Mouse (Mus musculus) left cerebral cortex, adult 9 months (tissue): Measurements from ENCODE around the gene Fbln7.

ENCODE experiments used
- DNase-seq, 2 experiments: peaks; one replicate each; pipeline ENCODE4 v3.0.0; 2022; ENCODE audit warnings: low spot score in 2 of 2

Fbln7 gene

DNA sequence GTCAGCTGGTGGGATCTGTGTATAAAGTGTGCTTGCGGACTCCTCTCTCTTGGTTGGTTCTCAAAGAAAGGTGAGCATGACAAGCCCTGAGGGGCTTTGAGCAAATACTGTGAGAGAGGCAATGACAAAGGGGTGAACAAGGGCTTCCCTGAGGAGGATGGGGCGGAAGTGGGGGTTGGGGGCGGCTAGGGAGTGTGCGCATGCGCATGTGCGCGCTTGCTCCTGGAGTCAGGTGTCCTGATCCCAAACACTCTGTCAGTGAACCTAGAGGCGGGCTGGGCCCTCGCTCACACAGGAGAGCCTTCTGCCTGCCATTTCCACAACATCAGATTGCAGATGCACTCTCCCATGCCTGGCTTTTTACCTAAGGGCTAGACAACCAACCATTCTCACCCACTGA lies 9.5 kb downstream of the Fbln7 start:
- no peak for DNase-seq

GRCm38 (mm10) chr2:128875526-128875925 lies 12.7 kb downstream of the Fbln7 start:
- no peak for DNase-seq

GRCm38 (mm10) chr2:128881236-128881635 lies 18.5 kb downstream of the Fbln7 start:
- DNase-seq, result no peak

DNA sequence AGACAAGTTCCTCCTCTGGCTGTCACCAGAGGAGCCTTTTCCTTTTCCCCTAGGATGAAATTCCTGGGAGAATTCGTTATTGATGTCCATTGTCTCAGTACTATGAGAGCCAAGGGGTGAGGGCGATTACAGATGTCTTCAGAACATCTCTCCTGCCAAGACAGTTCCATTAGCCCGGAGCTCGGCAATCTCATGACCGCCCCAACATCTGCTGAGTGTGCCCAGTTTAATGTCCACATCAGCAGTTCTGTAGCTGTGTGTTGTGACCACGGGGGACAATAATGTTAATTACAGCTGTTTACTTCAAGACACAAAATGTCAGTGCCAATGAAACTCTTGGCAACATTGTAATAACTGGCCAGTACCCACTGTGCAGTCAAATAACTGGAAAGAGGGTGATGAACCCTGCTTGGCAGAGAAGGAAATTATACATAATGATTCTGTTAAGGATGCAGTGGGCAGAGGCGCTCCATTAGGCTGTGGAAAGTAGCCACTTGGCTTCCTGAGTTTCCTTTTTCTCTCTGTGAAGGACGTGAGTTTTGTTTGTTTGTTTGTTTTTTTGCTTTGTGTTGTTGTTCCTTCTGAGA lies 22.5 kb downstream of the Fbln7 start:
- no peak for DNase-seq

DNA sequence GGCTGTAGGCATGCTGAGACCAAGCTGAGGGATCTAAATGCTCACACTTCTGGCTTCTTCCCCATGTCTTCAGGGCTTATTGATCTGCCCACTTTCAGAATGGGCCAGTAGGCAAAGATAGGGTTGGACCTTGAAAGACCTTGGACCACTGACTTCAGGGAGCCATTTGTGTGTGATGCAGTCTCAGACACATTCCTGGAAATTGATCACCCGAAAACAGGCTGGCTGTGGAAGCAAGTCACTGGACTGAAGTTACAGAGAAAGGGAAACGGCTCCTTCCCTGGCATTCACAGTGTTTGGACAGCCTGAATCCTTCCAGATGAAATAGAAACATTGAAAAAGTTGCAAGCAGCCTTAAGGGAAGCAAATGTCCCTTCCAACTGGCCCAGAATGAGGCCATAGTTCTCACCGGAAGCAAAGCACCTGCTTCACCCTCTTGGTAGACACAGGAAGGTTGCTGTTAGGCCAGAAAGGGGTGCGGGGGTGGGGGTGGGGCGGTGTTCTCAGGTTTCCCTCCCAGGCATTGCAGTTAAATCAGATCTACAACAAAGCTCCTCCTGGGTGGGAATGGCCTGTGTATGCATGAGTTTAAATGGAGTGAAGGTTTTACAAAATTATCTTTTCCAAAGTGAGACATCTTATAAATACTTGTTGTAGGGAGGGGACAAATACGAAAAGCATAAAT lies 25.2 kb downstream of the Fbln7 start:
- DNase-seq, result no peak

- no peak for DNase-seq
Observed at GRCm38 (mm10) chr2:128890661-128891335, 28.0 kb downstream of the Fbln7 start.

DNA sequence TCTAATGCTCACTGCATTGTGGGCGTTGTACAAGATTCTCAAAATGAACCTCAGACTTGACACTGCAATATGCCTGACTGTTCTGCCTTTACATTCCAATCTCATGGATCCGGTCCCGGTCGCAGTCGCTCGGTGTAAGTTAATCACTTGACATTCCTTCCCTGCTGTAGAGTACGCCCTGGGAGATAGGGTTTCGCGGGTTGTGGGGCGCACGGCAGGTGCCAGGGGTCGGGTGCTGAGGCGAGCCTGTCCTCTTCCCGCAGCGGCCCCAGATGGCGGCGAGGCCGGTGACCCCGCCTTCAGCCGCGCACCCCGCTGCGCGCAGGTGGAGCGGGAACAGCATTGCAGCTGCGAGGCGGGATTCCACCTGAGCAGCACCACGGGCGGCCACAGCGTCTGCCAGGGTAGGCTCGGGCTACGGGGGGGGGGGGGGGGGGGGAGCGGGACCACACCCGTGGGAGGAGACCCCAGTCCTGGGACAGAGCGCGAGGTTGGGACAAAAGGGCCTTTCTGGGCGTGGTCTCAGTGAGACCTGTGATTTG lies 29.5 kb downstream of the Fbln7 start:
- no peak for DNase-seq

DNA sequence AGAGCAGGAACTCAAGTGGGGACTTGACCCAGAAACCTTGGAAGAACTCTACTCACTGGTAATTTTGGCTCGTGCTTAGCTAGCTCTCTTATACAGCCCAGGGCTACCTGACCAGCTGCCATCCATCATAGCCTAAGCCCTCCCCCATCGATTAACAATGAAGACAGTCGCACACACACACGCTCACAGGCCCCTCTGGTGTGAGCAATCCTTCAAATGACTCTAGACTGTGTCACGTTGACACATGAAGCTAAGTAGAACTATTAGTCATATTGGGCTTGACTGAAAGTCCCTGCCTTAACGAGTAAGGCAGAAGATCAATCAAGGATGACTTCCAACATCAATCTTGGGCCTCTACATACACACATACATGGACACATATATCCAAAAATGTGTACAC lies 40.1 kb downstream of the Fbln7 start:
- DNase-seq, result no peak

GRCm38 (mm10) chr2:128903661-128904060 lies 40.9 kb downstream of the Fbln7 start:
- DNase-seq, result no peak

- DNase-seq, result no peak
Observed at GRCm38 (mm10) chr2:128914978-128915377, 52.2 kb downstream of the Fbln7 start.

GRCm38 (mm10) chr2:128916528-128916927 lies 53.7 kb downstream of the Fbln7 start:
- no peak for DNase-seq

GRCm38 (mm10) chr2:128924799-128925198 lies 62.0 kb downstream of the Fbln7 start:
- DNase-seq, result no peak

GRCm38 (mm10) chr2:128928446-128928845 lies 65.7 kb downstream of the Fbln7 start:
- DNase-seq, result no peak

GRCm38 (mm10) chr2:128930704-128931103 lies 67.9 kb downstream of the Fbln7 start:
- DNase-seq, result no peak

DNA sequence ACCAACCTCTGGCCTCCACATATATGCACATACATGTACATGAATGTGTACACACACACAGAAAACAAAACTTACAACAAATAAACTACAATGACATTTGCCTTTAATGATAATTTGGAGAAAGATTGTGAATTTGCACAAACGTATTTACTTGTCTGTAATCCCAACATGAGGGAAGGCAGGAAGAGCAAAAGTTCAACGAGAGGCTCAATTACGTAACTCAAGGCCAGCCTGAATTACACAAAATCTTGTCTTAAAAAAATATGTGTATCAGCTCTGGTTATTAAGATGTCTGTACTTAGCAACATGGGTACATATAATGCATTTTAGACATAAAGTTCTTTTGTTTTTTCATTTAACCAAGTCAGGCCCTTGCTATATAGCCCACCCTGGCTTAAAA lies 73.5 kb downstream of the Fbln7 start:
- DNase-seq, result no peak

- DNase-seq, result peak; percentile 88 to 96
Observed at GRCm38 (mm10) chr2:128943538-128944528, 81.1 kb downstream of the Fbln7 start, which contains the start of gene Zc3h8. Zc3h8 (minus strand) TSS chr2:128944077.
